Mouse (Mus musculus) spleen, postnatal 10 days (tissue): ENCODE results near the gene Tbc1d8.

Experiments used
- DNase-seq, 2 experiments: peaks; one replicate each; pipeline ENCODE4 v3.0.0; 2021 to 2022; ENCODE audit warnings: low spot score in 2 of 2

The Tbc1d8 gene

GRCm38 (mm10) chr1:39448238-39448637 lies 30.3 kb downstream of the Tbc1d8 start:
- no peak for DNase-seq

GRCm38 (mm10) chr1:39446178-39446577 lies 32.4 kb downstream of the Tbc1d8 start:
- no peak for DNase-seq

DNA sequence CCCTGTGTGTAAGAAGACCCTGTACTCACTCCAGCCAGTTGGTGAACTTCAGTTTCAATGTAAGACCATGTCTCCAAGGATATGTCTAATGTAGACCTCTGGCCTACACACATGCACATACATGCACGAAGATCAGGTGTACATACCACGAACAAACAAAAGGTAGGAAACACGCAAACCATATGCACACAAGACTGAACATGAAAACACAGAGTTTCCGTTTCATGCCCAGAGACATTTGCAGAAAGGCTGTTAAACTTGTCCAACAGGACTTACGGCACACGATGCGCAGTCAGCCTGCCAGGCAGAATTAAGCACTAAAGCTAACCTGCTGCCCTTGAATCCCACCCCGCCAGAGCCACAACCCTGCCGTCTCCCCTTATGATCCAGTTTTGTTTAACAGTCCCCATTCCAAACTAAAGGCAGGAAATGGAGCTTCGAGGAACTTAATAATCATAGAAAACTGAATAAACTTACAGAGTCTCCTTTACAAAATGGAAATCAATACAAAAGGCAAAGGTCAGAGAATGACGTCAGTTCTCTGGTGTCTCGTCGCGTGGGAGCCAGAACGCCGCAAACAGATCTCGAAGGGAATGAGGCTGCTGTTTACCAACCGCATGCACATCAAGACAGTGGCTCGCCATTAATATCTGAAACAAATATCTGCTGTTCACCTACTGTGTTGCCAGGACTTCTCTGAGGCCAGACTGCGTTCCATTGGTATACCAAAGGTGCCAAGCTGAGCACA lies 33.1 kb downstream of the Tbc1d8 start:
- DNase-seq, result no peak

DNA sequence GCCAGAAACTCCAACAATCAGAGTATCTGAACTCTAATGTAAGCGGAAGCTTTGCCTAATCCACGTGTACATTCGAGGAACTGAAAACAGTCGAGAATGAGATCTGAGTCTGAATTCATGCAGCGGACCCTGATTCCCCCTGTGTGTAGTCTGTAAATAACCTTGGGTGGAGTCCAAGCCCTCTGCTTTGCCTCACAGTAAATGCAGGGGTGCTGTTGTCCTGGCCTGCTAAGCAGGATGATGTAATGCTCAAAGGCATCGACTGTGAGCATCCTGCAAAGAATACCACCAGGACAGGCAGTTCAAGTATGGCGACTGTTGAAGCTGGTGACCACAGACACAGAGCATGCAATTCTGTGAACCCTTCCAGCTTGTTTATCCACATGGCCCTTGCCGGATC lies 34.8 kb downstream of the Tbc1d8 start:
- DNase-seq, result no peak

GRCm38 (mm10) chr1:39441686-39442085 lies 36.9 kb downstream of the Tbc1d8 start:
- no peak for DNase-seq

GRCm38 (mm10) chr1:39439661-39440548 lies 38.6 kb downstream of the Tbc1d8 start:
- no peak for DNase-seq

GRCm38 (mm10) chr1:39438629-39439028 lies 39.9 kb downstream of the Tbc1d8 start:
- no peak for DNase-seq

- DNase-seq, result no peak
Observed at GRCm38 (mm10) chr1:39434264-39434663, 44.3 kb downstream of the Tbc1d8 start.

- DNase-seq, result no peak
Observed at GRCm38 (mm10) chr1:39430020-39430419, 48.5 kb downstream of the Tbc1d8 start.

GRCm38 (mm10) chr1:39429015-39429414 lies 49.5 kb downstream of the Tbc1d8 start:
- peak in 1 of 2 experiments; percentile 36 for DNase-seq

GRCm38 (mm10) chr1:39428280-39428679 lies 50.3 kb downstream of the Tbc1d8 start:
- no peak for DNase-seq

DNA sequence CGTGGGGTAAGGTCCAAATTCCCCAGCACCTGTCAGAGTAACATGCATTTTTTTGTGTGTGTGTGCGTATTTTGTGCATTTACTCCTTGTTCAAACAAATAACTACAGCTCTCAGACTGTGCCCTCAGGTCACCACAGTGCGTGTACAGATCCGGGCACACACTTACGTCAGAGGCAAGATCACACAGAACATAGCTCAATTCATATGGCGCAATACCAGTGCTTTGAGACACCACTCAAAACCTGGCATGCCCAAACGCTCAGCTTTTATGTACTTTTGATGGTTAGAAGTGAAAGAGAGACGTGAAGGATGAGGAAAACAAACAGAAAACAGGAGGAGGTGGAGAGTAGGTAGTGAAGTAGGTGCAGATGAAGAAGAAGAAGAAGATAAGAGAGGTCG lies 53.1 kb downstream of the Tbc1d8 start:
- DNase-seq, result no peak

GRCm38 (mm10) chr1:39420987-39421386 lies 57.6 kb downstream of the Tbc1d8 start:
- no peak for DNase-seq

DNA sequence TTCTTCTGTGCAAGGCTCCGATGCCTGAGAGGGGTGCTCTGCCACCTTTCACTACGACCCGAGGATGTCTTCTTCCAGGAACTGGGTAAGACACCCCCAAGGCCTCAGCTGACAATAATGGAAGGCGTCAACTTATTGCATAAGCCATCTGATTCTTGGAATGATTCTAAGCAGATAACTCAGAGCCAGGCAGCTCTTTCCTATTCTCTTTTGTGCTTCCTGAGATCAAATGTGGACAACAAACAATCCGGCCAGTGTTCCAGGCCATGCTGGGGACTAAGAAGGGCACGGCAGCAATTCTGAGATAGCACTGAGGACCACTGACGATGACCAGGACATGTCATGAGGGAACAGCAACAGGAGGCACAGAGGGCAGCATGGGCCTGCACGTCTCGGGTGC lies 59.7 kb downstream of the Tbc1d8 start:
- no peak for DNase-seq

GRCm38 (mm10) chr1:39417817-39418216 lies 60.7 kb downstream of the Tbc1d8 start:
- DNase-seq, result peak in 1 of 2 experiments; percentile 54

DNA sequence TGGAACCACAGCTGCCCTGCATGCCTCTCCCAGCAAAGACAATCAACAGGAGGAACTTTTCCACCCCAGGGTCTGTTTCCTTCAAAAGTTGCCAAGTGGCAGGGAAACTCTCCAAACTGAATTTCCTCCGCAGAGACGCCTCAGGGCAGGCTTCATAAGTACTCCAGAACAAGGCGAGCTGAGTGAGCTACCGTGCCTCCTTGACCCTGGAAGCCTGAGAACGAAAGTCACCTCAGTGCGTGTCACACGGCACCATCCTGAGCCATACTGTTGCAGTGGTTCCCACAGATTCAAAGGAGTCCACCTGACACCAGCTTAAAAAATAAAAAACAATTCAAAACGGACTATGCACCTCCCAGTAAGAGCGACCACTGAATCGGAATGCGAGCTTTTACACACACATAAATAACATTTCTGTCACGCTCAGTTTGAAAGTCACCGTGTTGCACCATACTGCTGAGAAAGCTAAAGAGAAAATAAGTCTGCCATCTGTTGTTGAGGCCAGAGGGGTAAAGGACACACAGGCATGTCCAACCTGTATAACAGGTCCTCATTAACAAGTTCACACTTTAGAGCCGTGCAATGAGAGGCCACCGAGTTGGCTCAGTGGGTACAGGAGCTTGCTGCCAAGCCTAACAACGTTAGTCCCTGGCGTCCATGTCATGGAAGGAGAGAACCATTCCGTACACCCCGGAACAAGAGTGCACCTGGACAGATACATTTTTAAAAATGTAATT lies 68.3 kb downstream of the Tbc1d8 start:
- DNase-seq, result no peak

- no peak for DNase-seq
Observed at GRCm38 (mm10) chr1:39408668-39409067, 69.9 kb downstream of the Tbc1d8 start.

DNA sequence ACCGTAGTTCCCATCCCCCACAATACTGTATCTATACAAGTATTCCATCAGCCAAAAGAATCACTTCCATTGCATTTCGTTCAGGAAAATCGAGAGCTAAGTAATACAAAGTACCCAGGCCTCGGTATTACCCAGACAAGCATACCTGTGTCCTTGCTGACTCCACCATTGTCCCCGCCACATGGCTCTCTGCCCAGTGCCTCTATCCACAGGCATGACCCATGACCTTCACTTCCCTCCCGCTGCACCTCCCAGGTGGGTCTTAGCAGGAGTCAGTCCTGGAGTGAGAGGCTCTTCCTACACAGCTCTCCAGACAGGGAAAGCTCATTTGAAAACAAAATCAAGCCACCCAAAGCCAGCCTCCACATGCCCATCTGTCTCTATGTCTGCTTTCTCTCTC lies 70.4 kb downstream of the Tbc1d8 start:
- DNase-seq, result no peak

DNA sequence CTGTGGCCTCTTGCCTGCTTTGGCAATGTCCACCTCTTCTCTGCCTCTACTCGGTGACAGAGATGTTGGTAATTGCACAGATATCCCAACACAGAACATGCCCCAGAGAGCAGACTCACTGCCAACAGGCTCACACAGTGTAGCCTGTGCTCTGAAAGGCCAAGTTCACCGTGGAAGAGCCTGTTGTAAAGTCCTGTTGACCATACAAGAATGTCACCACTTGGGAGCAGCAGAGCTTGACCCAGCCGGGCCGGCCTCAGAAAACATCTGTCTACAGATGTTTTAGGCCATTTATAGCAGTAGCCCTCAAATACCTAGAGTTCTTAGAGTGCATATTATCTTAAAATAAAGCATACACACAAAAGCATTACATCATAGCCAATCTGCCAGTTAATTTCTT lies 71.4 kb downstream of the Tbc1d8 start:
- no peak for DNase-seq

DNA sequence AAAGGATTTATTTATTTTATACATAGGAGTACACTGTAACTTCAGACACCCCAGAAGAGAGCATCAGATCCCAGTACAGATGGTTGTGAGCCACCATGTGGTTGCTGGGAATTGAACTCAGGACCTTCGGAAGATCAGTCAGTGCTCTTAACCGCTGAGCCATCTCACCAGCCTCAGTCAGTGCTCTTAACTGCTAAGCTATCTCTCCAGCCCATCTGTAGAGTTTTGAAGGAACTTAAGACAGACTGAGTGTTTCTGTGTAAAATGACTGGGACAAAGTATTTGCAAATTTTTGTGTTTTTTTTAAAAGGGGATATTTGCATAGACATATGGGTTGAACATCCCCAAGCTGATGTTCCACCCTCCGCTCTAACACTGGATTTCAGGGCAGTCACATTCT lies 78.4 kb downstream of the Tbc1d8 start:
- no peak for DNase-seq

GRCm38 (mm10) chr1:39399228-39399627 lies 79.3 kb downstream of the Tbc1d8 start:
- DNase-seq, result no peak

GRCm38 (mm10) chr1:39398284-39398683 lies 80.3 kb downstream of the Tbc1d8 start:
- DNase-seq, result no peak
